Mouse (Mus musculus): ENCODE data around the gene Nrde2. TPM values are rescaled to one million over a fixed set of nuclear protein-coding genes. Genes with fewer than 3 reads are reported as not detected.

Gene Nrde2
- total and polyA plus RNA-seq, 3 experiments = 18.9 to 25.6 (median 23.6) TPM

GRCm38 (mm10) chr12:100093046-100093445 is 66.4 kb downstream of the Nrde2 start:
- H3K4me2 ChIP-seq (ENCODE audit: insufficient read depth, low read depth, poor library complexity, severe bottlenecking) = no peak overlapping the region
- peaks cover 20 to 32% of the 10 kb centered on the region in 2 experiments for H3K4me1 ChIP-seq (ENCODE audit: control insufficient read depth in 1 of 2, insufficient read depth in 2 of 2)
- TF ChIP-seq TBP (conservative IDR thresholded peaks at IDR 0.05; ENCODE audit: low read depth, low read length) (no peak), E2F4 (IDR thresholded peaks at IDR 0.05; ENCODE audit: insufficient replicate concordance, low read depth, low read length) (no peak), EP300 (IDR thresholded peaks at IDR 0.05; ENCODE audit: low read length) (no peak), USF1 (IDR thresholded peaks at IDR 0.05; ENCODE audit: low read depth, low read length) (no peak), UBTF (IDR thresholded peaks at IDR 0.05; ENCODE audit: low read depth, low read length) (no peak), JUND (conservative IDR thresholded peaks at IDR 0.05; ENCODE audit: low read depth, low read length) (no peak), IRF4 (IDR thresholded peaks at IDR 0.05; ENCODE audit: low read depth, low read length) (no peak), PAX5 (IDR thresholded peaks at IDR 0.05; ENCODE audit: low read length) (no peak), ZMIZ1 (IDR thresholded peaks at IDR 0.05; ENCODE audit: low read depth, low read length) (no peak), ZKSCAN1 (IDR thresholded peaks at IDR 0.05; ENCODE audit: borderline replicate concordance, low read depth, low read length) (no peak), HCFC1 (IDR thresholded peaks at IDR 0.05; ENCODE audit: low read depth, low read length) (no peak), TCF12 (IDR thresholded peaks at IDR 0.05; ENCODE audit: low read depth, low read length) (no peak), ZC3H11A (IDR thresholded peaks at IDR 0.05; ENCODE audit: low read depth, low read length) (no peak), MAX (IDR thresholded peaks at IDR 0.05; ENCODE audit: low read length) (no peak), SIN3A (IDR thresholded peaks at IDR 0.05; ENCODE audit: low read length) (no peak), MXI1 (IDR thresholded peaks at IDR 0.05; ENCODE audit: low read depth, low read length) (no peak)
- in situ Hi-C loops (cut with MboI; ENCODE audit: low pct_ligation_motif_present, low pct_unique_long_range_greater_than_20kb, low sequenced_read_pairs) = no loop called here
- H3K4me3 ChIP-seq (replicated peaks in 1 of 3; ENCODE audit: low read depth in 2 of 3, low read length in 2 of 3, poor library complexity in 1 of 3) = no peak overlapping the region
- dilution Hi-C loops (cut with MboI; ENCODE audit: extremely low pct_ligation_motif_present, extremely low pct_unique_long_range_greater_than_20kb, low sequenced_read_pairs) = no loop called here
- no peak overlapping the region for H3K9ac ChIP-seq (ENCODE audit: insufficient read depth, low read depth)
- H3K79me2 ChIP-seq (replicated peaks; ENCODE audit: control insufficient read depth, extremely low read depth, insufficient read depth, poor library complexity, severe bottlenecking) = no peaks in the 10 kb centered on the region
- H3K27ac ChIP-seq (ENCODE audit: insufficient read depth, low read depth) = no peak overlapping the region
- H3K9me3 ChIP-seq (replicated peaks; ENCODE audit: low read length) = no peaks in the 10 kb centered on the region
- no peaks in the 10 kb centered on the region for H3K27me3 ChIP-seq (replicated peaks)
- DNase-seq (ENCODE audit: extremely low read depth) = no peak
- no peaks in the 10 kb centered on the region for H3K36me3 ChIP-seq (replicated peaks in 1 of 2; ENCODE audit: control insufficient read depth in 1 of 2, insufficient read depth in 1 of 2, low read length in 1 of 2)

- dilution Hi-C loops (cut with MboI; ENCODE audit: extremely low pct_ligation_motif_present, extremely low pct_unique_long_range_greater_than_20kb, low sequenced_read_pairs) (no loop called here), in situ Hi-C loops (cut with MboI; ENCODE audit: low pct_ligation_motif_present, low pct_unique_long_range_greater_than_20kb, low sequenced_read_pairs) (no loop called here)
- DNase-seq (ENCODE audit: extremely low read depth) = peak; percentile 73
- TF ChIP-seq E2F4 (IDR thresholded peaks at IDR 0.05; ENCODE audit: insufficient replicate concordance, low read depth, low read length) (no peak), JUN (IDR thresholded peaks at IDR 0.05; ENCODE audit: insufficient read depth, low read depth, low read length) (no peak), POLR2AphosphoS2 (IDR thresholded peaks at IDR 0.05; ENCODE audit: low read depth, low read length) (no peak), NRF1 (IDR thresholded peaks at IDR 0.05; ENCODE audit: low read depth, low read length) (no peak), EP300 (IDR thresholded peaks at IDR 0.05; ENCODE audit: low read length) (peak; percentile 67), IRF4 (IDR thresholded peaks at IDR 0.05; ENCODE audit: low read depth, low read length) (no peak), SIN3A (IDR thresholded peaks at IDR 0.05; ENCODE audit: low read length) (no peak), MAFK (IDR thresholded peaks at IDR 0.05; ENCODE audit: insufficient replicate concordance, low read length) (no peak), MAX (IDR thresholded peaks at IDR 0.05; ENCODE audit: low read length) (peak; percentile 49; the same call in 1 of the 2 replicates), SMC3 (IDR thresholded peaks at IDR 0.05; ENCODE audit: low read depth, low read length) (no peak), GABPA (IDR thresholded peaks at IDR 0.05; ENCODE audit: insufficient replicate concordance, low read depth, low read length) (no peak), UBTF (IDR thresholded peaks at IDR 0.05; ENCODE audit: low read depth, low read length) (no peak), ZC3H11A (IDR thresholded peaks at IDR 0.05; ENCODE audit: low read depth, low read length) (no peak), CHD2 (IDR thresholded peaks at IDR 0.05; ENCODE audit: low read length) (no peak), TBP (conservative IDR thresholded peaks at IDR 0.05; ENCODE audit: low read depth, low read length) (no peak), CTCF (conservative IDR thresholded peaks at IDR 0.05 in 1 of 2, IDR thresholded peaks at IDR 0.05 in 1 of 2; ENCODE audit: low read depth in 2 of 2, low read length in 2 of 2) (no peak), ETS1 (conservative IDR thresholded peaks at IDR 0.05; ENCODE audit: low read depth, low read length) (0 out of 2 replicates have a peak, but pooled peaks have one; percentile 20), MXI1 (IDR thresholded peaks at IDR 0.05; ENCODE audit: low read depth, low read length) (no peak), CHD1 (IDR thresholded peaks at IDR 0.05; ENCODE audit: low read depth, low read length) (peak; percentile 97), MYC (IDR thresholded peaks at IDR 0.05; ENCODE audit: low read depth, low read length) (no peak), HCFC1 (IDR thresholded peaks at IDR 0.05; ENCODE audit: low read depth, low read length) (no peak), ELF1 (IDR thresholded peaks at IDR 0.05; ENCODE audit: low read depth, low read length) (no peak), POLR2A (IDR thresholded peaks at IDR 0.05; ENCODE audit: low read depth, low read length) (peak; percentile 36; the same call in 1 of the 2 replicates), TCF12 (IDR thresholded peaks at IDR 0.05; ENCODE audit: low read depth, low read length) (peak; percentile 53; the same call in 1 of the 2 replicates), BHLHE40 (IDR thresholded peaks at IDR 0.05; ENCODE audit: low read depth, low read length) (0 out of 2 replicates have a peak, but pooled peaks have one; percentile 23), MAZ (IDR thresholded peaks at IDR 0.05; ENCODE audit: low read depth, low read length) (no peak)
These were observed 68.7 kb downstream of the Nrde2 start for GRCm38 (mm10) chr12:100090750-100091149.

More at GRCm38 (mm10) chr12:100090750-100091149, 68.7 kb downstream of the Nrde2 start:
- H3K4me1 ChIP-seq (ENCODE audit: control insufficient read depth in 1 of 2, insufficient read depth in 2 of 2) = peaks cover 20 to 33% of the 10 kb centered on the region in 2 experiments
- no peaks in the 10 kb centered on the region for H3K9me3 ChIP-seq (replicated peaks; ENCODE audit: low read length)
- no peak overlapping the region for H3K4me3 ChIP-seq (replicated peaks in 1 of 3; ENCODE audit: low read depth in 2 of 3, low read length in 2 of 3, poor library complexity in 1 of 3)
- H3K79me2 ChIP-seq (replicated peaks; ENCODE audit: control insufficient read depth, extremely low read depth, insufficient read depth, poor library complexity, severe bottlenecking) = no peaks in the 10 kb centered on the region
- H3K36me3 ChIP-seq (replicated peaks in 1 of 2; ENCODE audit: control insufficient read depth in 1 of 2, insufficient read depth in 1 of 2, low read length in 1 of 2) = no peaks in the 10 kb centered on the region
- H3K27ac ChIP-seq (ENCODE audit: insufficient read depth, low read depth) = peak overlapping the region; percentile 36; the same call in 1 of the 2 replicates
- peak overlapping the region; percentile 25; the same call in 1 of the 2 replicates for H3K4me2 ChIP-seq (ENCODE audit: insufficient read depth, low read depth, poor library complexity, severe bottlenecking)
- no peaks in the 10 kb centered on the region for H3K27me3 ChIP-seq (replicated peaks)
- H3K9ac ChIP-seq (ENCODE audit: insufficient read depth, low read depth) = no peak overlapping the region
